Mouse (Mus musculus): ENCODE measurements around the gene Tmem80.
A peak's percentile ranks its signal among the peaks of the same experiment; 100 is the strongest.

Tmem80 gene

GRCm38 (mm10) chr7:141327469-141328372 is at the start of gene Tmem80, which contains the start of gene Deaf1:
TSS of gene Tmem80 (plus strand) at chr7:141327739.
TSS of gene Deaf1 (minus strand) at chr7:141327690.
- DNase-seq, result peak; percentile 100

DNA sequence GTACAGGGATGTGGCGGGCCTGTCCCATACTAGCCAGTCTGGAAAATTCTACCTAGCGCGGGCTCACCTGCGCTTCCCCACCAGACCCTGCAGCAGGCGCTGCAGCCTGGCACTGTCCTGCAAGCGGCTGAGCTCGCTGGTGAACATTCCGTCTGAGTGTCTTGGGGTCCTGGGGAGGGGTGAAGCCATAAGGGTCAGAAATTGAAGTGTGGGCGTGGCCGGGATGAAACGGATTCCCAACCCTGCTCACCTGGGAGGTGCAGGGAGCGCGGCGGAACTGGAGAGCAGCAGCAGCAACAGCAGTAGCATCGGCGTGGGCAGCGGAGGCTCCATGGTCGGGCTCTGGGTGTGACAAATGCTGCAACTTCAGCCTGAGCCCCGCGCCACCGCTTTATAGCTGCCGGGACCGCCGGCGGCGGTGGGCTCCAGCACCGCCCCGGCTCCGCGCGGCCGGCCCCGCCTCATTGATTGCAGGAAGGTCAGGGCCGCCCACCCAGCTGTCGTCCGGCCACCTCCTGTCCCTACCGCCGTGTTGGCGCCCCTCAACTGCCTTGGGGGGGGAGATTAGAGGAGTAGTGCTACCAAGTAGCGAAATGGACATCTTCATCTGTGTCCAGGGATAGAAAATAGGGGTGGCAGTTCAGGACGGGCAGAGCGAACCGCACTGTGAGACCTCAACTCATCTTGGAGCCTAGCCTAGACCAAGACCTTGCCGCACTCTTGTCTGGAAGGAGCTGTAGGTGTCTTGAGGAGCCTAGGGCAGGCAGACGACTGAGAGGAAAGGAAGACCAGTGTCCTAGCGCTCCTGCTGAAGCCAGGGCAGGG is 48.6 kb upstream of the Tmem80 start, which contains the start of gene Sct:
TSS of gene Sct (minus strand) at position 368 of the 825 bp plus-strand sequence.
- DNase-seq, result no peak

- no peak for DNase-seq
Measured at GRCm38 (mm10) chr7:141281442-141281841, 46.1 kb upstream of the Tmem80 start.

- DNase-seq, result no peak
Measured at GRCm38 (mm10) chr7:141282756-141283155, 44.8 kb upstream of the Tmem80 start.

GRCm38 (mm10) chr7:141288042-141288441 is 39.5 kb upstream of the Tmem80 start:
- no peak for DNase-seq

DNA sequence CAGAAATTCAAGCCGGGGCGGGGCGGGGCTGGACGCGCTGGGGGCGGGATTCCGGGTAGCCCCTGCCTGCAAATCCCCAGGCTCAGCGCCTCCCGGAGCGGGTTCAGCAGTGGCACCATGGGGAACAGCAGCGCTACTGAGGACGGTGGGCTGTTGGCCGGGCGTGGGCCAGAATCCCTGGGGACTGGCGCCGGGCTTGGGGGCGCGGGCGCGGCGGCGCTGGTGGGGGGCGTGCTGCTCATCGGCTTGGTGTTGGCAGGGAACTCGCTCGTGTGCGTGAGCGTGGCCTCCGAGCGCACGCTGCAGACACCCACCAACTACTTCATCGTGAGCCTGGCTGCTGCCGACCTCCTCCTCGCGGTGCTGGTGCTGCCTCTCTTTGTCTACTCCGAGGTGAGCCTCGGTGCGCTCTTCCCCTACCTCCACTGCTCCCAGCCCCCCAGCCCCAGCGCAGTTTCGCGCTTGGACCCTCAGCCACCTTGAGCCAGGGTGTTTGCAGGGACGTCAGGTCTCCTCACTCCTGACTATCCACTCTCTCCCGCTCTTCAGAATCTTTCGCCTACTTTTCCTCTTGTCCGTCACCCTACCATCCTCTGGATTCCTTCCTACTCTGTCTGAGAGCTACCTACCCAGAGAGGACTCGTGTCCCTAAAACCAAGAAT is 35.5 kb upstream of the Tmem80 start, which contains the start of gene Drd4:
TSS of gene Drd4 (plus strand) at position 86 of the 662 bp plus-strand sequence.
- peak; percentile 34 for DNase-seq

- peak; percentile 30 for DNase-seq
Measured at GRCm38 (mm10) chr7:141292583-141293388, 34.8 kb upstream of the Tmem80 start.

DNA sequence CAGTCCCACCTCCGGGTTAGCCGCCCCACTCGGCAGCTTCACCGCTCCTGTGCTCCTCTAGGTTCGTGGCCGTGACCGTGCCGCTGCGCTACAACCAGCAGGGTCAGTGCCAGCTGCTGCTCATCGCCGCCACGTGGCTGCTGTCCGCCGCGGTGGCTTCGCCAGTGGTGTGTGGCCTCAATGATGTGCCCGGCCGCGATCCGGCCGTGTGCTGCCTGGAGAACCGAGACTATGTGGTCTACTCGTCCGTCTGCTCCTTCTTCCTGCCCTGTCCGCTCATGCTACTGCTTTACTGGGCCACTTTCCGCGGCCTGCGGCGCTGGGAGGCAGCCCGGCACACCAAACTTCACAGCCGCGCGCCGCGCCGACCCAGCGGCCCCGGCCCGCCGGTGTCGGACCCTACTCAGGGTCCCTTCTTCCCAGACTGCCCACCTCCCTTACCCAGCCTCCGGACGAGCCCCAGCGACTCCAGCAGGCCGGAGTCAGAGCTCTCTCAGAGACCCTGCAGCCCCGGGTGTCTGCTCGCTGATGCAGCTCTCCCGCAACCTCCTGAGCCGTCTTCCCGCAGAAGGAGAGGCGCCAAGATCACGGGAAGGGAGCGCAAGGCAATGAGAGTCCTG is 33.6 kb upstream of the Tmem80 start:
- DNase-seq, result peak; percentile 25

GRCm38 (mm10) chr7:141294479-141294878 is 33.1 kb upstream of the Tmem80 start:
- DNase-seq, result no peak

DNA sequence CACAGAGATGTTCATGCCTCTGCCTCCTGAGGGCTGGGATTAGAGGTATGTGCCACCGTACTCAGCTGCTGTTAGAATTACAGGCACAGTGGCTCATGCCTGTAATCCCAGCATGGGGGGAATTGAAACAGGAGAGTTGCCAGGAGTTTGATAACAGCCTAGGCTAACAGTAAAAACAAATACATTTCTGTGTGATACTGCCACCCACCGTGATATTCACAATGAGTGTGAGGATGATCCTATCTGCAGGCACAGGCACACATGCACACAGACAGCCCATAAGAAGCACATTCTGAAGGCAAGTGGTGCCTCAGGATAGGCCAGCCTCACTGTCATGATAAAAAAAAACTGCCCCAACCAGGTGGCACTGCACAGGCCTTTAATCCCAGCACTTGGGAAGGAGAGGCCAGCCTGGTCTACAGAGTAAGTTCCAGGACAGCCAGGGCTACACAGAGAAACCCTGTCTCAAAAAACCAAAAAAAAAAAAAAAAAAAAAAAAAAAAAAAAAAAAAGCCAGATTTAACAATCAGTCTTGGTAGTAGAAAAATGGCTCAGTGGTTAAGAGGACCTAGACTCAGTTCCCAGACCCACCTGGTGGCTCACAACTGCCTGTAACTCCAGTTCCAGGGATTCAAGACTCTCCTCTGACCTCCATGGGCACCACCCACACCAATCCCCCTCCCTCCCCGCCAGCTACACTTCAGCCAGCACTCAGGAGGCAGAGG is 29.5 kb upstream of the Tmem80 start:
- DNase-seq, result no peak

DNA sequence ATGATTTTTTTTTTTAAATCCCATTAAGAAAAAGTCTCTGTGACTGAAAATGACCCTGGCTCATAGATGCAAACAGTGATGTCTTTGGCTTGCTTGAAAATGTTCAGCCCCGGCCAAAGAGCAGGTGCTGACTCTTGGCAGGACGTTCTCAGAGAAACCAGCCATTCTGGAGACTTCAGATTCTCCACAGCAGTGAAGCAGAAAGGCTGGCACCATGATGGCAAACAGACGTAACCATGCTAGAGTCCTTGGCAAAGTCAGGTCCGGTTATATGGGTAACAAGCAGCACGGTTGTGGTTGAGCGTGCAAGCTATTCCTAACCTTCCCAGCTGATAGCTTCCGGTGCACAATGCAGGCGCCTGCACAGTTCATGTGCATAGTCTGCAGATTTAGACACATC is 28.4 kb upstream of the Tmem80 start:
- no peak for DNase-seq

DNA sequence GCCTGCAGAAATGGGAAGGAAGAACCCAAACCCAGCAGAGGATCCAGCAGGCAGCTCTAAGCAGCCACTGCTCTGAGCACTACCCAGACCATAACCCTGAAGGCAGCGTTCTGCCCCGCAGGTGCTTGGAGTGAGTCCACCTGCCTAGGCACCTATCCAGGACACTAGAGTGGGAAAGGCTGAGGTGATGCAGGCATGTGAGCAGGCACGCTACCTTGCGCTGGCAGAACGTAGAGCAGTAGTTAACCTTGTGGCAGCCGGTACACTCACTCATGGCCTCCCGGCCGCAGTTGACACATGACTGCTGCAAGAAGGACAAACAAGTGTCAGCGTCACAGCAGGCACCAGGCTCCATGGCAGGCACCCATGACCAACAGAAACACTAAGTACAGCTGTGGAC is 26.2 kb upstream of the Tmem80 start:
- DNase-seq, result no peak

- DNase-seq, result no peak
Measured at GRCm38 (mm10) chr7:141302702-141303268, 24.8 kb upstream of the Tmem80 start.

DNA sequence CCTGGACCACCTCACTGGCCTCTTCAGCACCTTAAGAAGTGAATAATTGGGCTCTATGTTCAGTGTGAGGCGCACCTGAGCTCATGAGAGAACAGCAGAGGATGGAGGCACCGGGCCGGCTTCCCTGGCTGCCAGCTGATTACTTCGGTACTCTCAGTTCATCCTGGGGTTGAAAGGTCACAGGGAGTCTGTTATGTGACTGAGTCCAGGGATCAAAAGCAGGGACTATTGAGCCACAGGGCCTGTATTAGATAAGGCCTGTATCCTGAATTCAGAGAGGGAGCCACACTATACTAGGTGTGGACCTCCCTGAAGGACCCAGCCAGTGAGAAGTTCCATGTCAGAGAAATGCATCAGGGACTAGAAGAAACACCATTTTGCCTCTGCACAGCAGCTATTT is 23.0 kb upstream of the Tmem80 start:
- no peak for DNase-seq

GRCm38 (mm10) chr7:141314416-141314815 is 13.1 kb upstream of the Tmem80 start:
- DNase-seq, result no peak

- peak; percentile 66 for DNase-seq
Measured at GRCm38 (mm10) chr7:141315076-141315475, 12.5 kb upstream of the Tmem80 start.

GRCm38 (mm10) chr7:141315974-141316373 is 11.6 kb upstream of the Tmem80 start:
- DNase-seq, result no peak

- no peak for DNase-seq
Measured at GRCm38 (mm10) chr7:141317619-141318132, 9.9 kb upstream of the Tmem80 start.

DNA sequence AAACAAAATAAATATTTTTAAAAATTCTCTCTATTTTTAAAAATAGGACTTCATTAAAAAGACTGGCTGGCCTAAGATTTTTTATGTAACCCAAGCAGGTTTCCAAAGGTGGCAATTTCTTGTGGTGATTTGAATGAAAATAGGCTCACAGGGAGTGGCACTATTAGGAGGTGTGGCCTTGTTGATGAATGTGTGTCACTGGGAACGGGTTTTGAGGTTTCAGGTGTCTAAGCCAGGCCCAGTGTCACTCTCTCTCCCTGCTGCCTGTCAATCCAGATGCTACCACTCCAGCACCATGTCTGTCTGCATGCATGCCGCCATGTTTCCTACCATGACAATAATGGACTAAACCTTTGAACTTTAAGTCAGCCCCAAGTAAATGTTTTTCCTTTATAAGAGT is 8.1 kb upstream of the Tmem80 start:
- DNase-seq, result no peak

DNA sequence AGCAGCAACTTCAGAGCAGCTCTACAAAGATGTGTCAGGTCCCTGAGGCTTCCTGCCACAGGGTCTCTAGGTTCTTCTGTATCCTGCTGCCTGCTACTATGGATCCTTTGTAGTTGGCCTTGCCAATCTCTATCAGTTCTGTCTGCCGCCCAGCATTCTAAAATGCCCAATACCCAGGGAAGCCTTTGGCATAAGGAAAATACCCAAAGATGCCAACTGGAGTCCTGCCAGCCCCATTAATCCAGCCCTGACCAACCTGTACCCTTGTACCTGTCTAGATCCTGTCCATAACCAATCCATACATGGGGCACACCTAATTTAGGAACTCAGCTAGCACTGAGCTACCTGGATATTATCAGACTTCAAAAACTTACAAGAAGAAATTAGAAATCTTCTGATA is 2.9 kb upstream of the Tmem80 start:
- DNase-seq, result no peak
